Mouse (Mus musculus) embryonic fibroblast, embryonic 13.5 days (primary cell): ENCODE results near the gene Pin4.

Source experiments
- CTCF ChIP-seq: IDR thresholded peaks from 2 replicates; pipeline ENCODE4 v1.5.1; 2011; ENCODE audit warnings: mild to moderate bottlenecking, control low read depth, low read length, moderate library complexity, borderline replicate concordance; ENCODE audit not compliant: insufficient read depth
- POLR2A ChIP-seq: IDR thresholded peaks from 2 replicates; pipeline ENCODE4 v1.6.1; 2011; ENCODE audit warnings: low read depth, mild to moderate bottlenecking, control low read depth, low read length, moderate library complexity

GRCm38 (mm10) chrX:102170135-102170534, 50.9 kb downstream of the Pin4 start:
- TF ChIP-seq POLR2A = no peak
- no peak for TF ChIP-seq CTCF
